Mouse (Mus musculus): ENCODE data around the gene Kazn. TPM values are rescaled to one million over a fixed set of nuclear protein-coding genes. Genes with fewer than 3 reads are reported as not detected.

The Kazn gene
- polyA plus RNA-seq, 1 experiment from 2014 or later = 0.74 TPM

- Histone ChIP-seq H3K36me3 (replicated peaks; ENCODE audit: insufficient read depth, low read length) (no peaks in the 10 kb centered on the region), H3K27ac (ENCODE audit: low read depth) (no peak overlapping the region), H3K4me2 (ENCODE audit: low read depth, low read length) (no peak overlapping the region), H3K9me3 (ENCODE audit: low read length) (no peaks in the 10 kb centered on the region), H3K4me3 (ENCODE audit: low read depth, low read length) (no peak overlapping the region), H3K9ac (replicated peaks) (no peak overlapping the region), H3K27me3 (ENCODE audit: insufficient read depth, low read length) (no peaks in the 10 kb centered on the region), H3K4me1 (ENCODE audit: insufficient read depth) (no peaks in the 10 kb centered on the region)
- DNase-seq (no peak), ATAC-seq (no peak)
- TF ChIP-seq CTCF (IDR thresholded peaks at IDR 0.05; ENCODE audit: low read depth) (no peak), EP300 (IDR thresholded peaks at IDR 0.05; ENCODE audit: low read depth) (no peak)
- WGBS (ENCODE audit: insufficient replicate concordance) = 41% methylated on average over 5 of the region's 5 CpGs
Measured at GRCm38 (mm10) chr4:142246698-142247097, 7.5 kb upstream of the Kazn start.

- H3K27me3 ChIP-seq (ENCODE audit: insufficient read depth, low read length) = no peaks in the 10 kb centered on the region; the same call in 1 of the 2 replicates
- WGBS (ENCODE audit: insufficient replicate concordance) = 79% methylated on average over 5 of the region's 5 CpGs
Measured at GRCm38 (mm10) chr4:142244641-142245040, 5.4 kb upstream of the Kazn start.

GRCm38 (mm10) chr4:142242750-142243383 is 3.7 kb upstream of the Kazn start:
- Histone ChIP-seq H3K4me2 (ENCODE audit: low read depth, low read length) (no peak overlapping the region), H3K4me3 (ENCODE audit: low read depth, low read length) (no peak overlapping the region), H3K9me3 (ENCODE audit: low read length) (no peaks in the 10 kb centered on the region), H3K27me3 (ENCODE audit: insufficient read depth, low read length) (peaks cover 8% of the 10 kb centered on the region; the same call in 1 of the 2 replicates), H3K4me1 (ENCODE audit: insufficient read depth) (peaks cover 9% of the 10 kb centered on the region), H3K27ac (ENCODE audit: low read depth) (no peak overlapping the region), H3K36me3 (replicated peaks; ENCODE audit: insufficient read depth, low read length) (no peaks in the 10 kb centered on the region), H3K9ac (replicated peaks) (no peak overlapping the region)
- ATAC-seq = no peak
- 65% methylated on average over 6 of the region's 6 CpGs for WGBS (ENCODE audit: insufficient replicate concordance)
- no peak for DNase-seq
- TF ChIP-seq CTCF (IDR thresholded peaks at IDR 0.05; ENCODE audit: low read depth) (no peak), EP300 (IDR thresholded peaks at IDR 0.05; ENCODE audit: low read depth) (no peak)

More at GRCm38 (mm10) chr4:142244641-142245040, 5.4 kb upstream of the Kazn start:
- Histone ChIP-seq H3K4me2 (ENCODE audit: low read depth, low read length) (no peak overlapping the region), H3K4me3 (ENCODE audit: low read depth, low read length) (no peak overlapping the region), H3K36me3 (replicated peaks; ENCODE audit: insufficient read depth, low read length) (no peaks in the 10 kb centered on the region), H3K9ac (replicated peaks) (no peak overlapping the region), H3K27ac (ENCODE audit: low read depth) (no peak overlapping the region), H3K9me3 (ENCODE audit: low read length) (no peaks in the 10 kb centered on the region), H3K4me1 (ENCODE audit: insufficient read depth) (no peaks in the 10 kb centered on the region)
- TF ChIP-seq EP300 (IDR thresholded peaks at IDR 0.05; ENCODE audit: low read depth) (no peak), CTCF (IDR thresholded peaks at IDR 0.05; ENCODE audit: low read depth) (no peak)
- DNase-seq = no peak
- ATAC-seq = no peak

- TF ChIP-seq EP300 (IDR thresholded peaks at IDR 0.05; ENCODE audit: low read depth) = no peak
- H3K4me1 ChIP-seq (ENCODE audit: insufficient read depth) = peaks cover 9% of the 10 kb centered on the region
- no peaks in the 10 kb centered on the region for H3K9me3 ChIP-seq (ENCODE audit: low read length)
- 41% methylated on average over 4 of the region's 4 CpGs for WGBS (ENCODE audit: insufficient replicate concordance)
- no peak for ATAC-seq
- no peak overlapping the region for H3K4me3 ChIP-seq (ENCODE audit: low read depth, low read length)
- H3K9ac ChIP-seq (replicated peaks) = no peak overlapping the region
- peaks cover 8% of the 10 kb centered on the region; the same call in 1 of the 2 replicates for H3K27me3 ChIP-seq (ENCODE audit: insufficient read depth, low read length)
- H3K27ac ChIP-seq (ENCODE audit: low read depth) = no peak overlapping the region
- no peak overlapping the region for H3K4me2 ChIP-seq (ENCODE audit: low read depth, low read length)
- no peaks in the 10 kb centered on the region for H3K36me3 ChIP-seq (replicated peaks; ENCODE audit: insufficient read depth, low read length)
- DNase-seq = no peak
Measured at GRCm38 (mm10) chr4:142242164-142242563, 3.0 kb upstream of the Kazn start.

GRCm38 (mm10) chr4:142240874-142241273 is 1.7 kb upstream of the Kazn start:
- WGBS (ENCODE audit: insufficient replicate concordance) = 77% methylated on average over 5 of the region's 5 CpGs
- no peak overlapping the region for H3K4me2 ChIP-seq (ENCODE audit: low read depth, low read length)
- H3K4me3 ChIP-seq (ENCODE audit: low read depth, low read length) = no peak overlapping the region
- no peak overlapping the region for H3K9ac ChIP-seq (replicated peaks)
- H3K4me1 ChIP-seq (ENCODE audit: insufficient read depth) = peaks cover 9% of the 10 kb centered on the region
- no peaks in the 10 kb centered on the region for H3K9me3 ChIP-seq (ENCODE audit: low read length)
- no peak overlapping the region for H3K27ac ChIP-seq (ENCODE audit: low read depth)
- no peak for TF ChIP-seq CTCF (IDR thresholded peaks at IDR 0.05; ENCODE audit: low read depth)
- no peak for TF ChIP-seq EP300 (IDR thresholded peaks at IDR 0.05; ENCODE audit: low read depth)
- ATAC-seq (no peak), DNase-seq (no peak)
- no peaks in the 10 kb centered on the region for H3K36me3 ChIP-seq (replicated peaks; ENCODE audit: insufficient read depth, low read length)
- peaks cover 8% of the 10 kb centered on the region; the same call in 1 of the 2 replicates for H3K27me3 ChIP-seq (ENCODE audit: insufficient read depth, low read length)

- TF ChIP-seq EP300 (IDR thresholded peaks at IDR 0.05; ENCODE audit: low read depth) = no peak
- no peak for TF ChIP-seq CTCF (IDR thresholded peaks at IDR 0.05; ENCODE audit: low read depth)
- peak; percentile 54 for DNase-seq
- Histone ChIP-seq H3K27ac (ENCODE audit: low read depth) (no peak overlapping the region; the same call in 1 of the 2 replicates), H3K4me2 (ENCODE audit: low read depth, low read length) (peak overlapping the region; percentile 80), H3K4me1 (ENCODE audit: insufficient read depth) (peaks cover 9% of the 10 kb centered on the region), H3K9ac (replicated peaks) (peak overlapping the region; percentile 55), H3K9me3 (ENCODE audit: low read length) (no peaks in the 10 kb centered on the region), H3K27me3 (ENCODE audit: insufficient read depth, low read length) (peaks cover 8% of the 10 kb centered on the region; the same call in 1 of the 2 replicates), H3K36me3 (replicated peaks; ENCODE audit: insufficient read depth, low read length) (no peaks in the 10 kb centered on the region), H3K4me3 (ENCODE audit: low read depth, low read length) (peak overlapping the region; percentile 49)
- WGBS (ENCODE audit: insufficient replicate concordance) = 1% methylated on average over 36 of the region's 69 CpGs
- ATAC-seq = peak; percentile 66
Measured at GRCm38 (mm10) chr4:142238486-142239239, 538 bp downstream of the Kazn start.

Measured in liver, postnatal 0 days (tissue).